Mouse (Mus musculus): Measurements from ENCODE around the gene Elob.

DNA sequence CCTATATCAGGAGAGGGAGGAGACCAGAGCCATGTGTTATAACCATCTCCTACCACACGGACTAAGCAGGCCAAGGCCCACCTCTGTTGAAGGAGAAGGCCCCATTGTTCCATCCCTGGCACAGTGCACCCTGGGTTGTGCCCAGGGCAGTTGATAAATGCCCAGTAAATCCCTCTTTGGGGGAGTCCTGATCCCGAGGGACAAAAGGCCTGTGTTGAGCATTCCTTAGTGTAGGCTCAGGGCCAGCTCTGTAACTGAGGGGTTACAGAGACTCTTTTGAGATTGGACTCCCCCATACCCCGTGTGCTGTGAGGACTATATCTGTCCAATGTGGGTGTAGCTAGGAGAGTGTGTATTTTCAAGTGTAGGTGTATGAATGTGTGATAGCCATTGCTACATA, 47.8 kb upstream of the Elob start:
- TF ChIP-seq CTCF (IDR thresholded peaks at IDR 0.05; ENCODE audit: control insufficient read depth, insufficient read depth, insufficient read length) (no peak), MAX (IDR thresholded peaks at IDR 0.05) (no peak)
